Mouse (Mus musculus) central nervous system, embryonic 11.5 days (tissue): ENCODE measurements around the gene Gm8300. TPM values are rescaled to one million over a fixed set of nuclear protein-coding genes. Genes with fewer than 3 reads are reported as not detected.

Experiments used
- polyA plus RNA-seq: library from polyadenylated mRNA; depleted of rRNA; stranded (reverse); fragments of >200 nt; gene quantifications from 2 replicates; pipeline ENCODE4 v1.2.3, GENCODE M21; 2012; rRNA removed

Gene Gm8300
- not detected in 2 replicates for polyA plus RNA-seq

DNA sequence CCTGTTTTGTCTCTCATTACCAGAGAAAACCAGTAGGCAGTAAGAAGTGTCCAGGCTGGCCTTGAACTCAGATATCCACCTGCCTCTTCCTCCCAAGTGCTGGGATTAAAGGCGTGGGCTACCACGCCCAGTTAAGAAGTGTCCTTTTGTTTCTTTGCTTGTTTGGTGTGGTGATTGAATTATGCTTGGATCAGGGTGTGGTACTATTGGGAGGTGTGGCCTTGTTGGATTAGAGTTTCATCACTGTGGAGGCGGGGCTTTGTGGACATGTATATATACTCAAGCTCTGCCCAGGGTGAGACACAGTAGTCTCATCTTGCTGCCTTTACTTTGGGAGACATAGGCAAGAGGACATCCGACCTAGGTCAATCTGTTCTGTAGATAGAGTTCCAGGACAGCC lies at the start of gene Gm8300:
TSS of gene Gm8300 (plus strand) at position 301 of the 400 bp plus-strand sequence.

DNA sequence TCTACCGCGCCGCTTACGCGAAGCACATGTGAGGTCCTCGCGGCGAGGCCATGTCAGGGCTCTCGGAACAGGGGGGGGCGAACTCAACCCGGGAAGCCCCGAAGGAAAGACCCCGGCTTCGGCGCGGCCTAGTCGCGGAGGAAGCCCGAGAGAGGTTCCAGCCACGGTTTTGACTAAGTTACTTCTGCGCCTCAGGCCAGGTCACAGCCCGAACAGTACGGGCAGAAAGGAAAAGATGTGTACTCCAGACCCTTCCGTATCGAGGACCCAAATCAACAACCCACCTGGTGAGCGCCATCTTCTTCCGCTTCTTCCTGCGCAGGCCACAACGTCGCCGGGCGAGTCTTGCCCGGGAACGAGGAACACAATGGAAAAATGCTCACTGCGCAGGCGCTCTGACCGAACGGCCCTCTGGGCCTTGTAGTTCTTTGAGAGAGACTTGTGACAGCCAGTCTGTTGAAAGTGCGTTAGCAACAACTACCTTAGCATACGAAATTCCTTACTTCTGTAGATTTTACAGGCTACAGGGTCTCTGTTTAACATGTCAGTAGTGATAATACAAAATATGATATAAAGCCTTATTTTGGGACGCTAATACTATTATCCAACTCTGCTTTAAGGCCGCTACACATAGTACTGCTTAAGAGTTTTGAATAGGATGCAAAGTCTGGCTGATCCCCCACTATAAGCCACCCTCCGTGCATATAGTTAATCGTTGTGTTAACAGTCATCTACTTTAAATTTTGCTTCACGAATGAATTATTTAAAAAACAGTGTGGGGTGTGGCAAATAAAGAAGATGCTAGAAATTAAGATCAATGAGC lies 41.9 kb upstream of the Gm8300 start, which contains the start of gene Snw1:
TSS of gene Snw1 (minus strand) at position 311 of the 823 bp plus-strand sequence.

DNA sequence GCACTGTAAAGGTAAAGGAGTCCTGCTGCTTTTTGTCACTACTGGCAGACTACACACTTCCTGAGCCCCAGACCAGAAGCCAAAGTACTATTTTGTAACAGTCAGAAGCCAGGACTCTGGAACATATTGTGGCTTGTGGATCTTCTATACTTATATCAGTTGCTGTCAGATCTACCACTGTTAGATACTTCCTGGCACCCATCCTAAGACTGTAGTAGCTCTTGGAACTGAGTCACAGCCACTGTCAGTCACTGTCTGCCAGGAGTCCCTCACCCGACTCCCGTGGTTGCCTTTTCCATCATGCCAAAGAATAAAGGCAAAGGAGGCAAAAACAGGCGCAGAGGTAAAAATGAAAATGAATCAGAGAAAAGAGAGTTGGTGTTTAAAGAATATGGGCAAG lies 19.7 kb upstream of the Gm8300 start, which contains the start of gene Gm5788:
TSS of gene Gm5788 (plus strand) at position 301 of the 400 bp plus-strand sequence.

Other genes with a start within 250 kb of the Gm8300 start
- 39.8 and 57.9 TPM in 2 replicates for gene Vipas39, start 248.1 kb upstream of the Gm8300 start, polyA plus RNA-seq
- gene Ahsa1, start 247.8 kb upstream of the Gm8300 start, polyA plus RNA-seq = 212 and 268 TPM in 2 replicates
- 0.80 and 2.1 TPM in 2 replicates for gene Ism2, start 214.6 kb upstream of the Gm8300 start, polyA plus RNA-seq
- gene Sptlc2, start 126.0 kb upstream of the Gm8300 start, polyA plus RNA-seq = 36.3 and 37.8 TPM in 2 replicates
- 74.2 and 107 TPM in 2 replicates for gene Slirp, start 70.4 kb upstream of the Gm8300 start, polyA plus RNA-seq
- gene Alkbh1, start 70.3 kb upstream of the Gm8300 start, polyA plus RNA-seq = 44.1 and 53.0 TPM in 2 replicates
- 67.5 and 104 TPM in 2 replicates for gene Snw1, start 42.0 kb upstream of the Gm8300 start, polyA plus RNA-seq
- not detected in 2 replicates for gene Gm5788, start 19.6 kb upstream of the Gm8300 start, polyA plus RNA-seq
- not detected in 2 replicates for gene Oog1, start 88.4 kb downstream of the Gm8300 start, polyA plus RNA-seq
- gene Gm4027, start 104.6 kb downstream of the Gm8300 start, polyA plus RNA-seq = not detected in 2 replicates
- not detected in 2 replicates for gene Gm16381, start 130.3 kb downstream of the Gm8300 start, polyA plus RNA-seq